Mouse (Mus musculus) C2C12 (cell line): ENCODE measurements at regions not wholly inside any gene's neighbourhood (a gene's known extent, or its start where the extent isn't known, plus 50 kb on each side); places are given as distances from the start of the nearest gene placed in this dataset.

Source experiments
- CTCF ChIP-seq: IDR thresholded peaks from one replicate; pipeline ENCODE4 v1.5.1; 2011; ENCODE audit not compliant: control insufficient read depth, insufficient read depth, insufficient read length
- MYOD1 ChIP-seq: IDR thresholded peaks from one replicate; pipeline ENCODE4 v1.6.1; 2011; ENCODE audit warnings: low read depth; ENCODE audit not compliant: control insufficient read depth, insufficient read length
- MYOG ChIP-seq: IDR thresholded peaks from one replicate; pipeline ENCODE4 v1.6.1; 2011; ENCODE audit not compliant: control insufficient read depth, insufficient read length; ENCODE audit errors: extremely low read depth
- USF1 ChIP-seq: IDR thresholded peaks from one replicate; pipeline ENCODE4 v1.6.1; 2011; ENCODE audit warnings: low read depth, mild to moderate bottlenecking, control low read depth, moderate library complexity

DNA sequence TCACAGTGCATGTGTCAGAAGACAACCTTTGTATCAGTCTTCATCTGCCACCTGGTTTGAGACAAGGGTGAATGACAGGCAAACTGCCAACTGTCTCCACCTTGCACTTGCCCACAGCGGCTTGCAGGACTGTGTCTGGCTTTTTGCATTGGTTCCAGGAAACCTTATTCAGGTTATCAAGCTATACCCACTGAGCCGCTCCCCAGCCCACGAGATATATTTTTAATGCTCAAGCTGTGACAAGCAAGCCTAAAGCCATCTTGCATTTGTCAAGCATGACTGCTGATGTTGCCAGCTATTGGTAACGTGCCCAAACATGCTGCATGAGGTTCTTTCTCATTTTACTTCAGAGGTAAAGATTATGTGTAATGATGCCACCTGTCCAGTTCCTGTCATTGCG lies 437.6 kb upstream of the Tbl1xr1 start:
- TF ChIP-seq MYOG (no peak), USF1 (no peak), CTCF (no peak), MYOD1 (no peak)
